Mouse (Mus musculus) intestine, embryonic 16.5 days (tissue): ENCODE data around the gene Romo1. TPM values are rescaled to one million over a fixed set of nuclear protein-coding genes. Genes with fewer than 3 reads are reported as not detected.

Source experiments
- ATAC-seq: fragments of 200-750 bp; cut with Nextera tagmentation; 2 replicates; pipeline ENCODE4 v1.8.0; 2017; ENCODE audit warnings: moderate TSS enrichment, moderate library complexity
- H3K27ac ChIP-seq: fragments of 300-500 bp; sonication (generic); 2 replicates; pipeline ENCODE4 v1.5.1; 2014; ENCODE audit warnings: mild to moderate bottlenecking, low read length
- H3K27me3 ChIP-seq: fragments of 300-500 bp; sonication (generic); replicated peaks from 2 replicates; pipeline ENCODE4 v1.6.1; 2014; ENCODE audit warnings: low read length, control low read depth, mixed read lengths; ENCODE audit not compliant: control insufficient read depth, insufficient read depth
- H3K36me3 ChIP-seq: fragments of 300-500 bp; sonication (generic); 2 replicates; pipeline ENCODE4 v1.6.1; 2014; ENCODE audit warnings: low read length, control low read depth; ENCODE audit not compliant: control insufficient read depth, insufficient read depth
- H3K4me1 ChIP-seq: fragments of 300-500 bp; sonication (generic); 2 replicates; pipeline ENCODE4 v1.6.1; 2014; ENCODE audit warnings: low read length, control low read depth, mixed read lengths; ENCODE audit not compliant: control insufficient read depth, insufficient read depth
- H3K4me2 ChIP-seq: fragments of 300-500 bp; sonication (generic); 2 replicates; pipeline ENCODE4 v1.6.1; 2014; ENCODE audit warnings: low read depth, low read length, control low read depth
- H3K4me3 ChIP-seq: fragments of 300-500 bp; sonication (generic); 2 replicates; pipeline ENCODE4 v1.5.1; 2014; ENCODE audit warnings: mild to moderate bottlenecking, low read length
- H3K9ac ChIP-seq: fragments of 300-500 bp; sonication (generic); 2 replicates; pipeline ENCODE4 v1.6.1; 2014; ENCODE audit warnings: low read depth, low read length
- H3K9me3 ChIP-seq: fragments of 300-500 bp; sonication (generic); 2 replicates; pipeline ENCODE4 v1.6.1; 2016; ENCODE audit warnings: low read length, control low read depth; ENCODE audit not compliant: control insufficient read depth
- WGBS: fragments of 180-500 bp; shearing (Covaris S2); extraction: QIAGEN DNeasy Blood & Tissue Kit; methylation state at CpG from one replicate; pipeline ENCODE4 v1.1.7; 2014; 5-methylcytosine and 5-hydroxymethylcytosine counted together
- polyA plus RNA-seq: library from polyadenylated mRNA; unstranded; fragments of >200 nt; fragmentation: Nextera tagmentation; extraction: Ambion mirVana; gene quantifications from 2 replicates; pipeline ENCODE4 v1.2.1, GENCODE M21; 2015

The Romo1 gene
- polyA plus RNA-seq, 1 experiment from 2014 or later: 367 TPM

DNA sequence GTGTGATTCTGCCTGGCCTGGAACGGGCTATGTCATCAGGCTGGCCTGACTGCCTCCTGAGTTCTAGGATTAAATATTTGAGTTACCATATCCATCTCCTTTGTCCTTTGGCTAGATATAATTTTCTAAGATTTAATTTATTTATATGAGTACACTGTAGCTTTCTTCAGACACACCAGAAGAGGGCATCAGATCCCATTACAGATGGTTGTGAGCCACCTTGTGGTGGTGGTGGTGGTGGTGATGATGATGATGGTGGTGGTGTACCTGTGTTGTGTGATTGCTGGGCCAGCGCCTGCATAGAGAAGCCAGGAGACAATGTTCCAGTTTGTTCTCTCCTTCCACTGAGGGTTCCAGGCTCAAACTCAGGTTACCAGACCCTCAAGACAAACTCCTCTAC, 47.7 kb downstream of the Romo1 start:
- 98% methylated on average over 2 of the region's 2 CpGs for WGBS
- H3K4me1 ChIP-seq: 0 out of 2 replicates have a peak, but pooled peaks cover 2% of the 10 kb centered on the region

GRCm38 (mm10) chr2:156192068-156192467, 48.2 kb downstream of the Romo1 start:
- no peak overlapping the region for H3K4me3 ChIP-seq
- no peaks in the 10 kb centered on the region for H3K9me3 ChIP-seq
- H3K36me3 ChIP-seq: no peaks in the 10 kb centered on the region
- no peak for ATAC-seq
- H3K27ac ChIP-seq: no peak overlapping the region
- no peaks in the 10 kb centered on the region for H3K27me3 ChIP-seq
- H3K9ac ChIP-seq: no peak overlapping the region
- no peak overlapping the region for H3K4me2 ChIP-seq
- 76% methylated on average over 2 of the region's 2 CpGs for WGBS
- H3K4me1 ChIP-seq: 0 out of 2 replicates have a peak, but pooled peaks cover 2% of the 10 kb centered on the region

More for the DNA sequence above, 47.7 kb downstream of the Romo1 start:
- ATAC-seq: no peak
- Histone ChIP-seq H3K27ac (no peak overlapping the region), H3K4me2 (no peak overlapping the region), H3K4me3 (no peak overlapping the region), H3K9ac (no peak overlapping the region), H3K27me3 (no peaks in the 10 kb centered on the region), H3K36me3 (no peaks in the 10 kb centered on the region), H3K9me3 (no peaks in the 10 kb centered on the region)

DNA sequence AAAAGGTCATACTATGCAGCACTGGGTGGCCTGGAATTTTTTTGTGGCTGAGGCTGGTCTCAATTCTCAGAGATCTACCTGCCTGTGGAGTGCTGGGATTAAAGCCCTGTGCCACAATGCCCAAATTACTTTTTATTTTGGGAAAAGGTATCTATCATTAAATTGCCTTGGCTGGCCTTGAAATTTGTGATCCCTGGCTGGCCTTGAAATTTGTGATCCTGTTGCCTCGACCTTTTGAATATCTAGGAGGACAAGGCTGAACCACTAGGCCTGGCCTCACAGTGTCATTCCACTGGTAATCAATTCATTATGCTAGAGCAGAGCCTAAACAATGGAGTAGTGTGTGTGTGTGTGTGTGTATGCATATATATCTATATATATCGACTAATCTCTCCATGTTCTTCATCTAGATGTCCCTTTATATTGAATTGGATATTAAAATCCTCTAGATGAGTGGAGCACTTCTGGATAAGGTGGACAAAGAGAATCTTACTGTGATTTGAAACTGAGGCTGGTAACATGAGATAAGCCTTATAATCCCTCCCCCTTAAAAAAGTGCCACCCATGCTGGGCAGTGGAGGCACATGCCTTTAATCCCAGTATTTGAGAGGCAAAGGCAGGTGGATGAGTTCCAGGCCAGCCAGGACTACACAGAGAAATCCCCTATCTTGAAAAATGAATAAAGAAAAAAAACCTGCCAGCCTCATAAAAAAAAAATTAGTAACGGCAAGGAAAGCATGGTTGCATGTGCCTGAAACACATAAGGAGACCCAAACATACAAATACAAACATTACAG, 49.4 kb downstream of the Romo1 start:
- no peak overlapping the region for H3K4me3 ChIP-seq
- no peak overlapping the region for H3K9ac ChIP-seq
- 74% methylated on average over 3 of the region's 3 CpGs for WGBS
- H3K27me3 ChIP-seq: no peaks in the 10 kb centered on the region
- H3K9me3 ChIP-seq: no peaks in the 10 kb centered on the region
- H3K36me3 ChIP-seq: no peaks in the 10 kb centered on the region
- H3K27ac ChIP-seq: no peak overlapping the region
- H3K4me2 ChIP-seq: no peak overlapping the region
- H3K4me1 ChIP-seq: peaks cover 10% of the 10 kb centered on the region
- ATAC-seq: no peak

GRCm38 (mm10) chr2:156194571-156194970, 50.7 kb downstream of the Romo1 start:
- Histone ChIP-seq H3K9ac (no peak overlapping the region), H3K27me3 (no peaks in the 10 kb centered on the region), H3K27ac (no peak overlapping the region), H3K9me3 (no peaks in the 10 kb centered on the region), H3K4me2 (no peak overlapping the region), H3K4me1 (peaks cover 19% of the 10 kb centered on the region), H3K4me3 (no peak overlapping the region), H3K36me3 (no peaks in the 10 kb centered on the region)
- ATAC-seq: no peak

Other genes with a start within 250 kb of the Romo1 start
- gene Uqcc1, start 213.7 kb upstream of the Romo1 start, polyA plus RNA-seq: 84.5 and 92.8 TPM in 2 replicates
- gene Gm15557, start 203.3 kb upstream of the Romo1 start, polyA plus RNA-seq: 0.18 TPM in 1 of 2 replicates, not detected in the other
- 0.69 and 0.79 TPM in 2 replicates for gene Gdf5, start 198.7 kb upstream of the Romo1 start, polyA plus RNA-seq
- 11.1 and 12.7 TPM in 2 replicates for gene Cep250, start 187.6 kb upstream of the Romo1 start, polyA plus RNA-seq
- 1.7 and 1.9 TPM in 2 replicates for gene 6430550D23Rik, start 136.1 kb upstream of the Romo1 start, polyA plus RNA-seq
- gene Ergic3, start 136.0 kb upstream of the Romo1 start, polyA plus RNA-seq: 268 and 281 TPM in 2 replicates
- gene Fer1l4, start 91.1 kb upstream of the Romo1 start, polyA plus RNA-seq: 0.05 and 0.06 TPM in 2 replicates
- gene Spag4, start 78.9 kb upstream of the Romo1 start, polyA plus RNA-seq: 1.7 and 2.4 TPM in 2 replicates
- 35.8 and 41.5 TPM in 2 replicates for gene Cpne1, start 32.1 kb upstream of the Romo1 start, polyA plus RNA-seq
- 16.5 and 19.3 TPM in 2 replicates for gene Rbm12, start 32.1 kb upstream of the Romo1 start, polyA plus RNA-seq
- 13.5 and 14.1 TPM in 2 replicates for gene Gm28036, start 16.9 kb upstream of the Romo1 start, polyA plus RNA-seq
- gene Nfs1, start 147 bp downstream of the Romo1 start, polyA plus RNA-seq: 69.0 and 69.2 TPM in 2 replicates
- 450 and 473 TPM in 2 replicates for gene Rbm39, start 36.2 kb downstream of the Romo1 start, polyA plus RNA-seq
- 46.8 and 53.2 TPM in 2 replicates for gene Phf20, start 52.4 kb downstream of the Romo1 start, polyA plus RNA-seq
- gene Cnbd2, start 168.3 kb downstream of the Romo1 start, polyA plus RNA-seq: 4.2 and 4.5 TPM in 2 replicates
- 48.9 and 56.6 TPM in 2 replicates for gene Scand1, start 168.7 kb downstream of the Romo1 start, polyA plus RNA-seq